Mouse (Mus musculus): ENCODE data around the gene Il1rl1. TPM values are rescaled to one million over a fixed set of nuclear protein-coding genes. Genes with fewer than 3 reads are reported as not detected.

The Il1rl1 gene
- total RNA-seq (2014; fragmentation: Nextera tagmentation) = 196 TPM in 2 replicates
- total RNA-seq (2017) = 220 and 231 TPM in 2 replicates
- 6.9 and 10.2 TPM in 2 replicates for polyA plus RNA-seq (2012)

DNA sequence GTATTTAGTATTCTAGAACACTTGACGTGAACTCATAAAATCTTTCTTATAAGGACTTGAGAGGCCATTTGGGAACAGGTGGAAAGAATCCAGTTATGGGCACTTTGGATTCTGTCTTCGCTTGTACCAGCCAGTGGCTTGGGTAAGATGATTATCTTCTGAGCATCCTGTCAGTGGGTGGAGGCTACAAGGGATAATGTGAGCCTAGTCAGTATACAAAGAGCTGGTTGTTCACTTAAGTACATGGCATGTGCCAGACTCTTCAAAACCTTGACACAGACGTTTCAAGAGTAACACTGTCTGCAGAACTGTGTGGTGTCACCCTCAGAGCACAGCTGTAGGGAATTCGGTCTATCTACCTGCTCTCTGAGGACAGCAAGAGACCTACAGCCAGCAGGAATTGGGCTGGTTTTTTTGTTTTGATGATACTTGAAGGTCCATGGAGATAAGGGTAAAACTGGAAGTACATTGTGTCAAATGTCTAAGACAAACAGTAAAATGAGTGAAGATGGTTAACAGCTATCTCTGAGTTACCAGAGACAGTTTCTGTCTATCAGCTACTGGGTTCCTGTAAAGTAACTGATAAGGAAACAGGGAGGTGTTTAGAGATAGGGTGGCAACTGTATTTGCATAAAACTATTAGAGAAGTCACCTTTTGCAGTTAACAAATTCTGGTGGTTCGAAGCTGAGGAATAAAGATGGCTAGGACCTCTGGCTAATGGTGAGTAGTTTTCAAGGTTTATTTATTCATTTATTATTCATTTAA lies at the start of gene Il1rl1:
Il1rl1 (plus strand) TSS at position 661 of the 766 bp plus-strand sequence.
- peaks cover 15% of the 10 kb centered on the region for H3K36me3 ChIP-seq (replicated peaks)
- no peaks in the 10 kb centered on the region for H3K27me3 ChIP-seq (ENCODE audit: insufficient read depth, low read length)
- DNase-seq (ENCODE audit: low spot score) (peak; percentile 74), ATAC-seq (ENCODE audit: extremely low read depth, insufficient number of reproducible peaks, low FRiP score, poor library complexity, severe bottlenecking) (peak; percentile 86)
- no peaks in the 10 kb centered on the region for H3K9me3 ChIP-seq (replicated peaks)
- peaks cover 84% of the 10 kb centered on the region for H3K4me1 ChIP-seq (ENCODE audit: insufficient read depth, low read depth, low read length)
- TF ChIP-seq TAL1 (conservative IDR thresholded peaks at IDR 0.05; ENCODE audit: low read depth, low read length) = peak; percentile 99
- 0 out of 2 replicates have a peak, but pooled peaks have one; percentile 39 for TF ChIP-seq GATA2 (IDR thresholded peaks at IDR 0.05; ENCODE audit: borderline replicate concordance, low read depth, low read length)
- no peak for TF ChIP-seq POLR2AphosphoS5 (IDR thresholded peaks at IDR 0.05; ENCODE audit: insufficient replicate concordance, low read depth, low read length)
- H3K4me3 ChIP-seq (ENCODE audit: low read depth, low read length) = peak within 1 kb of the TSS; percentile 73

DNA sequence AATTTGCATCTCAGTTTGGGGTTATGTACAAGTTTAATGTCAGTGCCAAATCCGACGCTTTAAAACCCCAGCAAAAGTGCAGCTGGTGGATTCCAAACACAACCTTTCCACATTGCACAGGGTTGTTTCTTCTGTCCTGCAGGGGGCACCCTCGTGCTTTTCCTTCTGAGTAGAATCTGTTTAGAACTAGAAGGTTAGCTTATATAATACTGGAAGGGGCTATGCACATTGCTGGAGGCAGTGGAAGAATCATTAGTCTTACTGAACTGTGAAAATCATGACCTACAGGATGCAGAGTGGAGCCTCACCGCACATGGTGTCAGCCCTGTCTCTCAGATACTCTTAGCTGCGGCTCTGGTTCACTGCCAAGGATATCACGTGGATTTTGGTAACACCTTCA lies 49.3 kb upstream of the Il1rl1 start:
- TF ChIP-seq CTCF (IDR thresholded peaks at IDR 0.05; ENCODE audit: low read depth, low read length) (peak; percentile 61), GATA1 (IDR thresholded peaks at IDR 0.05; ENCODE audit: borderline replicate concordance, low read length) (no peak), TAL1 (conservative IDR thresholded peaks at IDR 0.05; ENCODE audit: low read depth, low read length) (no peak), POLR2AphosphoS5 (IDR thresholded peaks at IDR 0.05; ENCODE audit: insufficient replicate concordance, low read depth, low read length) (no peak), GATA2 (IDR thresholded peaks at IDR 0.05; ENCODE audit: borderline replicate concordance, low read depth, low read length) (no peak)
- ATAC-seq (ENCODE audit: extremely low read depth, insufficient number of reproducible peaks, low FRiP score, poor library complexity, severe bottlenecking) (peak; percentile 56), DNase-seq (ENCODE audit: low spot score) (peak; percentile 34)
- peaks cover 55% of the 10 kb centered on the region for H3K4me1 ChIP-seq (ENCODE audit: insufficient read depth, low read depth, low read length)
- H3K27me3 ChIP-seq (ENCODE audit: insufficient read depth, low read length) = no peaks in the 10 kb centered on the region
- H3K36me3 ChIP-seq (replicated peaks) = no peaks in the 10 kb centered on the region
- no peak overlapping the region for H3K4me3 ChIP-seq (ENCODE audit: low read depth, low read length)
- no peaks in the 10 kb centered on the region for H3K9me3 ChIP-seq (replicated peaks)

DNA sequence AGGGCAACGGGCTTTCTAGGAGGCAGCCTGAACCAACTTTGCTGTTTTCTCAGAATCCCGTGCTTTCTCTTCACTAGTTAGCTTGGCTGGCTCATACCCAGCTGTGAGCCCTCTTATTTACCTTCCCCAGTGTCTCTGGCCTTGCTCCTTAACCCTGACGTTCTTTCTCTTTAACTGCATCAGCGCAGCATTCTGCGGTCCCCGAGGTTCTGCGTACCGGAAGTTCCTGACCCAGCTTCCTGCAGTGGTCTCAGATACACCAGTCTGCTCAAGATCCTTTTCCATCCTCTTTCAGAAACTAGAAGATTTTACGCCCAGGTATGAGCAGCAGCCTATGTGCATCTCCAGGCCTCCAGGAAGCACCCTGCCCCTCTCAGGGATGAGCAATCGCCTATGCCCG lies 48.4 kb upstream of the Il1rl1 start:
- ATAC-seq (ENCODE audit: extremely low read depth, insufficient number of reproducible peaks, low FRiP score, poor library complexity, severe bottlenecking) = no peak
- Histone ChIP-seq H3K4me1 (ENCODE audit: insufficient read depth, low read depth, low read length) (peaks cover 49% of the 10 kb centered on the region), H3K27me3 (ENCODE audit: insufficient read depth, low read length) (no peaks in the 10 kb centered on the region), H3K9me3 (replicated peaks) (no peaks in the 10 kb centered on the region), H3K4me3 (ENCODE audit: low read depth, low read length) (no peak overlapping the region), H3K36me3 (replicated peaks) (no peaks in the 10 kb centered on the region)
- no peak for DNase-seq (ENCODE audit: low spot score)
- TF ChIP-seq CTCF (IDR thresholded peaks at IDR 0.05; ENCODE audit: low read depth, low read length) (no peak), GATA2 (IDR thresholded peaks at IDR 0.05; ENCODE audit: borderline replicate concordance, low read depth, low read length) (no peak), GATA1 (IDR thresholded peaks at IDR 0.05; ENCODE audit: borderline replicate concordance, low read length) (no peak), TAL1 (conservative IDR thresholded peaks at IDR 0.05; ENCODE audit: low read depth, low read length) (no peak), POLR2AphosphoS5 (IDR thresholded peaks at IDR 0.05; ENCODE audit: insufficient replicate concordance, low read depth, low read length) (no peak)

DNA sequence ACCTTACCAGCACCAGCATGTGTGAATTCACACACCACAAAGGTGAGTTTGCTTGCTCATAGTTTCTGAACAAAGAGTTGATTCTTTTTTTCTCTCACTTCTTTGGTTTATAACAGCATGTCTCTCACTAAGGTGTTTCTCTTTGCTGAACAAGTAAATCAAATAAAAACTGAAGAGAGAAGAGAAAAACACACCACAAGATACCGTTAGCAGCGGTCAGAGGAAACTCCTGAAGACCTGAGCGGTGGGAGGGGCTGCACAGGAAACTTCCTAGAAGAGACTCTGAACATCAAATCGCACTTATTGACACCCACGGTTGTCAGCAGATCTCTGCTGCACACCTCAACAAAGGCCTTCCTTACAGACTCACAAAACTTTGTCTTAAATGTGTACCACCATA lies 46.5 kb upstream of the Il1rl1 start:
- no peak overlapping the region for H3K4me3 ChIP-seq (ENCODE audit: low read depth, low read length)
- H3K27me3 ChIP-seq (ENCODE audit: insufficient read depth, low read length) = no peaks in the 10 kb centered on the region
- DNase-seq (ENCODE audit: low spot score) = no peak
- TF ChIP-seq TAL1 (conservative IDR thresholded peaks at IDR 0.05; ENCODE audit: low read depth, low read length) (no peak), GATA2 (IDR thresholded peaks at IDR 0.05; ENCODE audit: borderline replicate concordance, low read depth, low read length) (no peak), CTCF (IDR thresholded peaks at IDR 0.05; ENCODE audit: low read depth, low read length) (no peak), GATA1 (IDR thresholded peaks at IDR 0.05; ENCODE audit: borderline replicate concordance, low read length) (no peak), POLR2AphosphoS5 (IDR thresholded peaks at IDR 0.05; ENCODE audit: insufficient replicate concordance, low read depth, low read length) (no peak)
- H3K9me3 ChIP-seq (replicated peaks) = no peaks in the 10 kb centered on the region
- peaks cover 40% of the 10 kb centered on the region for H3K4me1 ChIP-seq (ENCODE audit: insufficient read depth, low read depth, low read length)
- no peak for ATAC-seq (ENCODE audit: extremely low read depth, insufficient number of reproducible peaks, low FRiP score, poor library complexity, severe bottlenecking)
- H3K36me3 ChIP-seq (replicated peaks) = no peaks in the 10 kb centered on the region

DNA sequence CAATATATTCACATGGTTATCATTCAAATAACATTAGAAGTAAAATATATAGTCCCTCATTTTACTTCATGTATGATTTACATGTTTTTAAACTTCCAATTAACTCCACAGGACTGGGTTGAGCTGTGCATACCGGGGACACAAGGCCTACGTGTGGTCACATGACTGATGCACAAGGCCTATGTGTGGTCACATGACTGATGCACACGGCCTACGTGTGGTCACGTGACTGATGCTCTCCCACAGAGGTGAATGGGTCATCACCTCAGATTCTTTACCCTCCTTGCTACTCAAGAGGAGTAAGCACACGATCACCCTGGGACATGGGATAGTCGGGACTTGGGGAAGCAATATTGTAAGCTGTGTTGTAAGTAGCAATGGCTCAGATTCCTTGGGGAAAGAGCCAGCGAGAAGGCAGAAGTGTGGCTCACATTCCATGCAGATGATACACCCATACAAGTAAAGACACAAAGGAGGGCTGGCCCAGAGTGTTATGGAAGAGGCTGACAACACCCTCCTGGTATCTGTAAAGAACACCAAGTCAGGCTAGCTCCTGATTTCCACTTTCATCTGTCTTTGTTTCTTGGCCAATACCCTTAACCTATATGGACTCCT lies 44.3 kb upstream of the Il1rl1 start:
- TF ChIP-seq TAL1 (conservative IDR thresholded peaks at IDR 0.05; ENCODE audit: low read depth, low read length) (no peak), POLR2AphosphoS5 (IDR thresholded peaks at IDR 0.05; ENCODE audit: insufficient replicate concordance, low read depth, low read length) (no peak), GATA1 (IDR thresholded peaks at IDR 0.05; ENCODE audit: borderline replicate concordance, low read length) (no peak), GATA2 (IDR thresholded peaks at IDR 0.05; ENCODE audit: borderline replicate concordance, low read depth, low read length) (no peak), CTCF (IDR thresholded peaks at IDR 0.05; ENCODE audit: low read depth, low read length) (no peak)
- no peak for ATAC-seq (ENCODE audit: extremely low read depth, insufficient number of reproducible peaks, low FRiP score, poor library complexity, severe bottlenecking)
- Histone ChIP-seq H3K36me3 (replicated peaks) (no peaks in the 10 kb centered on the region), H3K4me3 (ENCODE audit: low read depth, low read length) (no peak overlapping the region), H3K4me1 (ENCODE audit: insufficient read depth, low read depth, low read length) (peaks cover 23% of the 10 kb centered on the region), H3K27me3 (ENCODE audit: insufficient read depth, low read length) (no peaks in the 10 kb centered on the region), H3K9me3 (replicated peaks) (no peaks in the 10 kb centered on the region)
- DNase-seq (ENCODE audit: low spot score) = no peak

DNA sequence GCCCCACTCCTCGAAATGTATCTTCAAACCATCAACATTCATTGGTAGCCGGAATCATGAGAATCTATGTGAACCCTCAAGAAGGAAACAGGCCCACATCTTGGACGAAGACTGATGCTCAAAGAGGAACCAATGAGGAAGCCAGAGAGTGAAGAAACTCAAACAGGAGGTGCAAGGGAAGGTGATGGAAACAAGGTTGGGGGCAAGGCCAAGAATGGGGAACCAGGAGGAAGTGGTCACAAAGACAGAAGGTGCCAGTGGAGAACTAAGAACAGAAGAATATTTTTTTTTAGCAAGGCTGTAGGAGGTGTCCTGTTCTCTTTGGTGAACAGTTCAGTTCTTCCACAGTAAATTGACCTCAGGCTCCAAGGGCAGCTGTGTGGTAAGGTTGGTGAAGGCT lies 38.0 kb upstream of the Il1rl1 start:
- peaks cover 22% of the 10 kb centered on the region for H3K27me3 ChIP-seq (ENCODE audit: insufficient read depth, low read length)
- no peaks in the 10 kb centered on the region for H3K9me3 ChIP-seq (replicated peaks)
- H3K4me1 ChIP-seq (ENCODE audit: insufficient read depth, low read depth, low read length) = peaks cover 24% of the 10 kb centered on the region
- H3K4me3 ChIP-seq (ENCODE audit: low read depth, low read length) = no peak overlapping the region
- ATAC-seq (ENCODE audit: extremely low read depth, insufficient number of reproducible peaks, low FRiP score, poor library complexity, severe bottlenecking) = no peak
- TF ChIP-seq POLR2AphosphoS5 (IDR thresholded peaks at IDR 0.05; ENCODE audit: insufficient replicate concordance, low read depth, low read length) (no peak), TAL1 (conservative IDR thresholded peaks at IDR 0.05; ENCODE audit: low read depth, low read length) (no peak), CTCF (IDR thresholded peaks at IDR 0.05; ENCODE audit: low read depth, low read length) (no peak), GATA1 (IDR thresholded peaks at IDR 0.05; ENCODE audit: borderline replicate concordance, low read length) (no peak), GATA2 (IDR thresholded peaks at IDR 0.05; ENCODE audit: borderline replicate concordance, low read depth, low read length) (no peak)
- no peak for DNase-seq (ENCODE audit: low spot score)
- no peaks in the 10 kb centered on the region for H3K36me3 ChIP-seq (replicated peaks)
